Mouse (Mus musculus): Measurements from ENCODE around the gene Mical3.

- no peak for TF ChIP-seq CTCF (IDR thresholded peaks at IDR 0.05; ENCODE audit: low read depth)
- no peak for TF ChIP-seq EP300 (IDR thresholded peaks at IDR 0.05; ENCODE audit: low read depth)
Measured at GRCm38 (mm10) chr6:120964179-120964578, 166.6 kb downstream of the Mical3 start.

Measured in heart, postnatal 0 days (tissue).